Mouse (Mus musculus) forebrain, embryonic 16.5 days (tissue): ENCODE measurements at regions not wholly inside any gene's neighbourhood (a gene's known extent, or its start where the extent isn't known, plus 50 kb on each side); places are given as distances from the start of the nearest gene placed in this dataset.
A peak's percentile ranks its signal among the peaks of the same experiment; 100 is the strongest.

ENCODE experiments used
- ATAC-seq: fragments of 200-750 bp; cut with Nextera tagmentation; 2 replicates; pipeline ENCODE4 v1.8.0; 2017; ENCODE audit warnings: mild to moderate bottlenecking, moderate library complexity
- H3K27ac ChIP-seq: fragments of 300-500 bp; sonication (generic); 2 replicates; pipeline ENCODE4 v1.5.1; 2014; ENCODE audit warnings: low read length, control low read depth
- H3K27me3 ChIP-seq: fragments of 300-500 bp; sonication (generic); replicated peaks from 2 replicates; pipeline ENCODE4 v1.6.1; 2014; ENCODE audit warnings: low read length; ENCODE audit not compliant: control insufficient read depth, insufficient read depth
- H3K36me3 ChIP-seq: fragments of 300-500 bp; sonication (generic); 2 replicates; pipeline ENCODE4 v1.6.1; 2014; ENCODE audit not compliant: control insufficient read depth, insufficient read depth
- H3K4me1 ChIP-seq: fragments of 300-500 bp; sonication (generic); replicated peaks from 2 replicates; pipeline ENCODE4 v1.6.1; 2014; ENCODE audit warnings: low read length; ENCODE audit not compliant: control insufficient read depth, insufficient read depth
- H3K4me2 ChIP-seq: fragments of 300-500 bp; sonication (generic); 2 replicates; pipeline ENCODE4 v1.6.1; 2014; ENCODE audit warnings: mild to moderate bottlenecking, low read length, control low read depth
- H3K4me3 ChIP-seq: fragments of 300-500 bp; sonication (generic); replicated peaks from 2 replicates; pipeline ENCODE4 v1.5.1; 2014; ENCODE audit warnings: mild to moderate bottlenecking, low read length, control low read depth
- H3K9ac ChIP-seq: fragments of 300-500 bp; sonication (generic); replicated peaks from 2 replicates; pipeline ENCODE4 v1.6.1; 2014; ENCODE audit warnings: low read depth, low read length, control low read depth
- H3K9me3 ChIP-seq: fragments of 300-500 bp; sonication (generic); 2 replicates; pipeline ENCODE4 v1.6.1; 2016; ENCODE audit warnings: low read length; ENCODE audit not compliant: control insufficient read depth
- WGBS: fragments of 180-500 bp; shearing (Covaris S2); extraction: QIAGEN DNeasy Blood & Tissue Kit; methylation state at CpG from one replicate; pipeline ENCODE4 v1.1.7; 2014; 5-methylcytosine and 5-hydroxymethylcytosine counted together

- no peak overlapping the region for H3K4me3 ChIP-seq
- no peak overlapping the region for H3K4me2 ChIP-seq
- no peaks in the 10 kb centered on the region for H3K27me3 ChIP-seq
- H3K4me1 ChIP-seq, result no peaks in the 10 kb centered on the region
- WGBS, result 58% methylated on average over 3 of the region's 3 CpGs
- no peaks in the 10 kb centered on the region for H3K36me3 ChIP-seq
- ATAC-seq, result no peak
- H3K27ac ChIP-seq, result no peak overlapping the region
- H3K9me3 ChIP-seq, result no peaks in the 10 kb centered on the region
- no peak overlapping the region for H3K9ac ChIP-seq
Measured at GRCm38 (mm10) chr12:97862921-97863320, 396.3 kb downstream of the Galc start.

GRCm38 (mm10) chr12:97836202-97836908 lies 422.9 kb downstream of the Galc start:
- Histone ChIP-seq H3K9ac (no peak overlapping the region), H3K4me3 (no peak overlapping the region), H3K9me3 (no peaks in the 10 kb centered on the region), H3K4me1 (peaks cover 8% of the 10 kb centered on the region; the same call in 1 of the 2 replicates), H3K4me2 (no peak overlapping the region), H3K27ac (peak overlapping the region; percentile 67), H3K27me3 (no peaks in the 10 kb centered on the region), H3K36me3 (no peaks in the 10 kb centered on the region)
- peak; percentile 100 for ATAC-seq
- 38% methylated on average over 8 of the region's 8 CpGs for WGBS

- Histone ChIP-seq H3K4me2 (peak overlapping the region; percentile 36), H3K4me3 (no peak overlapping the region), H3K27ac (no peak overlapping the region), H3K4me1 (peaks cover 8% of the 10 kb centered on the region; the same call in 1 of the 2 replicates), H3K36me3 (no peaks in the 10 kb centered on the region), H3K9ac (no peak overlapping the region), H3K27me3 (no peaks in the 10 kb centered on the region), H3K9me3 (no peaks in the 10 kb centered on the region)
- WGBS, result 14% methylated on average over 16 of the region's 16 CpGs
- ATAC-seq, result peak; percentile 61
Measured at GRCm38 (mm10) chr12:97793364-97794120, 465.7 kb downstream of the Galc start.

- 79% methylated on average over 3 of the region's 3 CpGs for WGBS
- no peak overlapping the region for H3K4me2 ChIP-seq
Measured at GRCm38 (mm10) chr12:97783476-97783875, 475.8 kb downstream of the Galc start.

GRCm38 (mm10) chr12:97759116-97759515 lies 500.1 kb downstream of the Galc start:
- H3K36me3 ChIP-seq, result no peaks in the 10 kb centered on the region
- no peak for ATAC-seq
- no peak overlapping the region for H3K27ac ChIP-seq
- WGBS, result 41% methylated on average over 3 of the region's 3 CpGs
- H3K9ac ChIP-seq, result no peak overlapping the region
- no peak overlapping the region for H3K4me2 ChIP-seq
- H3K4me1 ChIP-seq, result no peaks in the 10 kb centered on the region
- no peak overlapping the region for H3K4me3 ChIP-seq
- no peaks in the 10 kb centered on the region for H3K9me3 ChIP-seq
- no peaks in the 10 kb centered on the region for H3K27me3 ChIP-seq

More at GRCm38 (mm10) chr12:97783476-97783875, 475.8 kb downstream of the Galc start:
- no peak overlapping the region for H3K27ac ChIP-seq
- H3K36me3 ChIP-seq, result no peaks in the 10 kb centered on the region
- no peak overlapping the region for H3K4me3 ChIP-seq
- H3K4me1 ChIP-seq, result no peaks in the 10 kb centered on the region
- H3K9me3 ChIP-seq, result no peaks in the 10 kb centered on the region
- H3K9ac ChIP-seq, result no peak overlapping the region
- ATAC-seq, result no peak
- H3K27me3 ChIP-seq, result no peaks in the 10 kb centered on the region

- ATAC-seq, result peak; percentile 59; the same call in 1 of the 2 replicates
- Histone ChIP-seq H3K4me3 (no peak overlapping the region), H3K27me3 (no peaks in the 10 kb centered on the region), H3K4me1 (no peaks in the 10 kb centered on the region), H3K36me3 (no peaks in the 10 kb centered on the region), H3K4me2 (no peak overlapping the region), H3K9me3 (no peaks in the 10 kb centered on the region), H3K27ac (no peak overlapping the region), H3K9ac (no peak overlapping the region)
- WGBS, result 39% methylated on average over 2 of the region's 2 CpGs
Measured at GRCm38 (mm10) chr12:97758624-97759023, 500.6 kb downstream of the Galc start.

- Histone ChIP-seq H3K27ac (no peak overlapping the region), H3K4me1 (no peaks in the 10 kb centered on the region), H3K27me3 (no peaks in the 10 kb centered on the region), H3K4me3 (no peak overlapping the region), H3K9me3 (no peaks in the 10 kb centered on the region), H3K9ac (no peak overlapping the region), H3K4me2 (no peak overlapping the region), H3K36me3 (no peaks in the 10 kb centered on the region)
- 49% methylated on average over 2 of the region's 2 CpGs for WGBS
- ATAC-seq, result no peak
Measured at GRCm38 (mm10) chr12:97750166-97750565, 509.1 kb downstream of the Galc start.

- H3K9ac ChIP-seq, result no peak overlapping the region
- WGBS, result 72% methylated on average over 2 of the region's 2 CpGs
- H3K4me3 ChIP-seq, result no peak overlapping the region
- H3K36me3 ChIP-seq, result no peaks in the 10 kb centered on the region
- H3K9me3 ChIP-seq, result no peaks in the 10 kb centered on the region
- H3K27me3 ChIP-seq, result no peaks in the 10 kb centered on the region
- no peak for ATAC-seq
- no peaks in the 10 kb centered on the region for H3K4me1 ChIP-seq
- no peak overlapping the region for H3K27ac ChIP-seq
- no peak overlapping the region for H3K4me2 ChIP-seq
Measured at GRCm38 (mm10) chr12:97740927-97741326, 518.3 kb downstream of the Galc start.

GRCm38 (mm10) chr12:97732078-97732580 lies 527.1 kb downstream of the Galc start:
- H3K27ac ChIP-seq, result no peak overlapping the region
- H3K4me2 ChIP-seq, result no peak overlapping the region
- H3K36me3 ChIP-seq, result no peaks in the 10 kb centered on the region
- no peaks in the 10 kb centered on the region for H3K9me3 ChIP-seq
- H3K9ac ChIP-seq, result no peak overlapping the region
- H3K4me3 ChIP-seq, result no peak overlapping the region
- 42% methylated on average over 6 of the region's 6 CpGs for WGBS
- H3K4me1 ChIP-seq, result no peaks in the 10 kb centered on the region
- ATAC-seq, result no peak
- no peaks in the 10 kb centered on the region for H3K27me3 ChIP-seq
